Mouse (Mus musculus): ENCODE measurements at regions not wholly inside any gene's neighbourhood (a gene's known extent, or its start where the extent isn't known, plus 50 kb on each side); places are given as distances from the start of the nearest gene placed in this dataset.

DNA sequence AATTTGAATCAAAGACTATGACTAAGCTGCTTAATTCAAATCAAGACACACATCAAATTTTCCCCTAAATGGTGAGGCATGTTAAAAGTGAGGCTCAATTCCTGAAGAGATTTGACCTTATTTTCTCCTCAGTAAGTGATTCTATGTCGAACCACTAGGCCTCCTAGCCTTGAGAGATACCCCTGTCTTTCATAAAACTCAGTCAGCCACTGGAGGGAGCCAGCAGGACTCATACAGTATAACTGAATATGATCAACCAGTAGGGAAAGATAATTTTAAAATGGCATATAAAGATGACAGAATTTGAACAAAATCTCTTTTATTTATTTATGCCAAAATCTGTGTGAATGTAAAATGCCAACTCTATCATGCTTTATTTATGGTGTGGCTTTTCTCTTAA lies 626.5 kb upstream of the Pkn2 start:
- ATAC-seq (ENCODE audit: insufficient read depth) = no peak
- H3K9me3 ChIP-seq (ENCODE audit: control insufficient read depth, low read length) = no peaks in the 10 kb centered on the region
- WGBS (ENCODE audit: insufficient replicate concordance) = 30% methylated on average over 1 of the region's 1 CpGs
- no peaks in the 10 kb centered on the region for H3K27me3 ChIP-seq (ENCODE audit: control insufficient read depth, insufficient read depth, low read length)
- no peak overlapping the region for H3K4me3 ChIP-seq (ENCODE audit: insufficient read depth in 1 of 2, low read depth in 2 of 2, low read length in 2 of 2)
- TF ChIP-seq CTCF (IDR thresholded peaks at IDR 0.05; ENCODE audit: low read depth) = no peak
- no peak for TF ChIP-seq EP300 (IDR thresholded peaks at IDR 0.05; ENCODE audit: low read depth)
- no peak overlapping the region for H3K27ac ChIP-seq
- no peak overlapping the region for H3K9ac ChIP-seq (replicated peaks)
- no peaks in the 10 kb centered on the region for H3K36me3 ChIP-seq (replicated peaks; ENCODE audit: control insufficient read depth, insufficient read depth, low read depth)
- H3K4me2 ChIP-seq (ENCODE audit: low read depth) = no peak overlapping the region
- no peaks in the 10 kb centered on the region for H3K4me1 ChIP-seq (replicated peaks; ENCODE audit: control insufficient read depth in 2 of 2, insufficient read depth in 2 of 2, low read length in 1 of 2)
- DNase-seq (ENCODE audit: low read depth in 3 of 3, low spot score in 3 of 3) = no peak

DNA sequence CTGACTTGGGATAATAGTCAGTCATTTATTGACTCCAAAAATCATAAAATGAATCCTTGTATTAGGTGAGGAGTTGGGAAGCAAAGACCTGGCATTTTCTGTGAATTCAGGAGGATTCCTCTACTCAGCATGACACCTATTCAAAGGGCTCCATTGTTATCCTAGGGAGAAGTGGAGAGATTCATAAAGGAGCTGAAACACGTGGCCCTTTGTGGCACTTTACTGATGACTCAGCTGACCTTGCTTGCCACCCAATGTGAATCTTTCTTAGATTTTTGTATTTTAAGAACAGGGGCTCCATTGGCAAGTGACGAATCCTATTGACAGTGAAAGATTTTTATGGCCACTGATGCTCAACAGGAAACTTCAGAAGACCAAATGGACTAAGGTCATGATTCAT lies 619.2 kb upstream of the Pkn2 start:
- H3K9ac ChIP-seq (replicated peaks) = no peak overlapping the region
- no peaks in the 10 kb centered on the region for H3K36me3 ChIP-seq (replicated peaks; ENCODE audit: control insufficient read depth, insufficient read depth, low read depth)
- DNase-seq (ENCODE audit: low read depth in 3 of 3, low spot score in 3 of 3) = no peak
- H3K4me2 ChIP-seq (ENCODE audit: low read depth) = no peak overlapping the region
- H3K4me1 ChIP-seq (replicated peaks; ENCODE audit: control insufficient read depth in 2 of 2, insufficient read depth in 2 of 2, low read length in 1 of 2) = no peaks in the 10 kb centered on the region
- TF ChIP-seq CTCF (IDR thresholded peaks at IDR 0.05; ENCODE audit: low read depth) (no peak), EP300 (IDR thresholded peaks at IDR 0.05; ENCODE audit: low read depth) (no peak)
- 40% methylated on average over 2 of the region's 2 CpGs for WGBS (ENCODE audit: insufficient replicate concordance)
- no peaks in the 10 kb centered on the region for H3K27me3 ChIP-seq (ENCODE audit: control insufficient read depth, insufficient read depth, low read length)
- no peak overlapping the region for H3K27ac ChIP-seq
- H3K9me3 ChIP-seq (ENCODE audit: control insufficient read depth, low read length) = no peaks in the 10 kb centered on the region
- no peak for ATAC-seq (ENCODE audit: insufficient read depth)
- H3K4me3 ChIP-seq (ENCODE audit: insufficient read depth in 1 of 2, low read depth in 2 of 2, low read length in 2 of 2) = no peak overlapping the region

DNA sequence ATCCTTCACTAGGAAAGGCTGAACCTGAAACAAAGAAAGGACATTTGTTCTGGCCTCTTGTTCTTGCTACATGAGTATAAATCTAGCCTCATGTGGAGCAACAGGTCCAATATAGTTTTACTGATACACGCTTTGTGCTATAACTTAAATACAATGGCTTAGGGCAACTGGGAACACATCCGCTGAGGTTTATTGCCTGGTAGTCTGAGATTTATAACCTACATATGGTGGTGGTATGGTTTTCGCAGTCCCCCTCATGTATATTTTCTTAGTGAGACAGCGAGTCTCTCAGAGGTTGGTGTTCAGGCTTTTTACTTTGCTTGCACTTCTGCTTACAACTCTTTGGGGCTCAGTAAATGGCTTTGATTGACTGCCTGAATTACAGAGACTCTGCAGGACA lies 613.6 kb upstream of the Pkn2 start:
- no peaks in the 10 kb centered on the region for H3K9me3 ChIP-seq (ENCODE audit: control insufficient read depth, low read length)
- H3K27ac ChIP-seq = no peak overlapping the region
- no peaks in the 10 kb centered on the region for H3K4me1 ChIP-seq (replicated peaks; ENCODE audit: control insufficient read depth in 2 of 2, insufficient read depth in 2 of 2, low read length in 1 of 2)
- no peak overlapping the region for H3K9ac ChIP-seq (replicated peaks)
- DNase-seq (ENCODE audit: low read depth in 3 of 3, low spot score in 3 of 3) (no peak), ATAC-seq (ENCODE audit: insufficient read depth) (no peak)
- WGBS (ENCODE audit: insufficient replicate concordance) = 65% methylated on average over 4 of the region's 4 CpGs
- TF ChIP-seq EP300 (IDR thresholded peaks at IDR 0.05; ENCODE audit: low read depth) (no peak), CTCF (IDR thresholded peaks at IDR 0.05; ENCODE audit: low read depth) (no peak)
- H3K4me3 ChIP-seq (ENCODE audit: insufficient read depth in 1 of 2, low read depth in 2 of 2, low read length in 2 of 2) = no peak overlapping the region
- H3K27me3 ChIP-seq (ENCODE audit: control insufficient read depth, insufficient read depth, low read length) = no peaks in the 10 kb centered on the region
- H3K36me3 ChIP-seq (replicated peaks; ENCODE audit: control insufficient read depth, insufficient read depth, low read depth) = no peaks in the 10 kb centered on the region
- H3K4me2 ChIP-seq (ENCODE audit: low read depth) = no peak overlapping the region

DNA sequence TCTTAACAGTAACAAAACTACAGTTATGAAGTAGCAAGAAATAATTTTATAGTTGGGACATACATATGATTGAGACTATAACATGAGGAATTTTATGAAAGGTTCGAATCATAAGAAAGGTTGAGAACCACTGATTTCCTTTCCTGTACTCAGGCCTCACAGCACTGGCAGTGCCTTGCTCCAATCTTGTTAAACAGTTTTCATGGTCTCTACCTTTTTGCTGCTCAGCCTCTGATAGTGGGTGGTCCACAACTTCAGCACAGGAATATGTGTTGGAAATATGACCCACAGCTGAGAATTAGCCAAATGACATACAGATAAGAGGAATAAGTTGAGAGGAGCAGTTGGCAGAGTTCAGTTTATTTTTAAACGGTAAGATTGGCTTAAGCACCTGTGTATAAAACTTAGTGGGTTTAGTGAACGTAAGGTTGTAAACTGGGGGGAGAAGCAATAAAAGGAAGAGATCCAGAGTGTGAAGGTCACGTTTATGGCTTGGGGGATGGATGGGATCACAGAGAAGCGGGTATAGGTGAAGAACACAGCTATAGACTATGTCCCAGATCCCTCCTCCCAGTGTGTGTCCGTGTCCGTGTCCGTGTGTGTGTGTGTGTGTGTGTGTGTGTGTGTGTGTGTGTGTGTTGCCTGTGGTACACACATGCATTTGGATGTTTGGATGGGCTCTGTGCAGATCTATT lies 596.3 kb upstream of the Pkn2 start:
- Histone ChIP-seq H3K4me2 (ENCODE audit: low read depth) (no peak overlapping the region), H3K27ac (no peak overlapping the region), H3K9ac (replicated peaks) (no peak overlapping the region), H3K36me3 (replicated peaks; ENCODE audit: control insufficient read depth, insufficient read depth, low read depth) (no peaks in the 10 kb centered on the region), H3K9me3 (ENCODE audit: control insufficient read depth, low read length) (no peaks in the 10 kb centered on the region), H3K4me3 (ENCODE audit: insufficient read depth in 1 of 2, low read depth in 2 of 2, low read length in 2 of 2) (no peak overlapping the region), H3K4me1 (replicated peaks; ENCODE audit: control insufficient read depth in 2 of 2, insufficient read depth in 2 of 2, low read length in 1 of 2) (no peaks in the 10 kb centered on the region), H3K27me3 (ENCODE audit: control insufficient read depth, insufficient read depth, low read length) (no peaks in the 10 kb centered on the region)
- WGBS (ENCODE audit: insufficient replicate concordance) = 53% methylated on average over 8 of the region's 8 CpGs
- TF ChIP-seq EP300 (IDR thresholded peaks at IDR 0.05; ENCODE audit: low read depth) (no peak), CTCF (IDR thresholded peaks at IDR 0.05; ENCODE audit: low read depth) (no peak)
- ATAC-seq (ENCODE audit: insufficient read depth) (no peak), DNase-seq (ENCODE audit: low read depth in 3 of 3, low spot score in 3 of 3) (no peak)

DNA sequence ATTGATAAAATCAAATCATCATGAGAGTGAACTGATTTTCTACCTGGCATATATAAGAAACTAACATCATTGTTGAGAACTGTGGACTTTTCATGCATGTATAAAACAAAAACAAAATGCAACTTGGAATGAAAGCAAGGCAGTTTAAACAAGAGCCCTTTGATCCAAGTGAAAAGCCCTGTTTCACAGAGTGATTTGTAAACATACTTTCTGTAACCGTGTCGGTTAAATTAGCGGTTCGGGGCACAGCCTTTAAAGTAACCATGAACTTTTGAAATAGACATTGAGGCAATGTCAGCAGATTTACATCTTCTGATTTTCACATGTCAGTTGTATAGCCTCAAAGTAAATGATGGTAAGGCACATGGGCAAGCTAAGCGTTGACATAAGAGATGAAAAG lies 593.7 kb upstream of the Pkn2 start:
- no peaks in the 10 kb centered on the region for H3K36me3 ChIP-seq (replicated peaks; ENCODE audit: control insufficient read depth, insufficient read depth, low read depth)
- no peak overlapping the region for H3K27ac ChIP-seq
- no peak overlapping the region for H3K4me3 ChIP-seq (ENCODE audit: insufficient read depth in 1 of 2, low read depth in 2 of 2, low read length in 2 of 2)
- no peak for ATAC-seq (ENCODE audit: insufficient read depth)
- H3K9me3 ChIP-seq (ENCODE audit: control insufficient read depth, low read length) = no peaks in the 10 kb centered on the region
- DNase-seq (ENCODE audit: low read depth in 3 of 3, low spot score in 3 of 3) = no peak
- H3K4me1 ChIP-seq (replicated peaks; ENCODE audit: control insufficient read depth in 2 of 2, insufficient read depth in 2 of 2, low read length in 1 of 2) = no peaks in the 10 kb centered on the region
- no peaks in the 10 kb centered on the region for H3K27me3 ChIP-seq (ENCODE audit: control insufficient read depth, insufficient read depth, low read length)
- no peak overlapping the region for H3K4me2 ChIP-seq (ENCODE audit: low read depth)
- TF ChIP-seq EP300 (IDR thresholded peaks at IDR 0.05; ENCODE audit: low read depth) (no peak), CTCF (IDR thresholded peaks at IDR 0.05; ENCODE audit: low read depth) (no peak)
- no peak overlapping the region for H3K9ac ChIP-seq (replicated peaks)
- WGBS (ENCODE audit: insufficient replicate concordance) = 80% methylated on average over 5 of the region's 5 CpGs
